Mouse (Mus musculus): ENCODE measurements around the gene Rpl14.

GRCm38 (mm10) chr9:120611055-120611454, 39.8 kb downstream of the Rpl14 start:
- TF ChIP-seq POLR2A (IDR thresholded peaks at IDR 0.05; ENCODE audit: borderline replicate concordance, extremely low read depth, insufficient read depth, insufficient read length, poor library complexity, severe bottlenecking): no peak
- no peak for TF ChIP-seq CTCF (IDR thresholded peaks at IDR 0.05; ENCODE audit: borderline replicate concordance, extremely low read depth, insufficient read depth, insufficient read length)
